Mouse (Mus musculus) bone marrow macrophage, adult 2 months (primary cell): Measurements from ENCODE around the gene Mtif3.

ENCODE experiments used
- CTCF ChIP-seq: IDR thresholded peaks from 2 replicates; pipeline ENCODE4 v1.5.1; 2012; ENCODE audit warnings: low read depth, mild to moderate bottlenecking, low read length, moderate library complexity
- POLR2A ChIP-seq: IDR thresholded peaks from 2 replicates; pipeline ENCODE4 v1.6.1; 2012; ENCODE audit warnings: mild to moderate bottlenecking, low read depth, low read length, borderline replicate concordance

GRCm38 (mm10) chr5:146963937-146964278 is 308 bp upstream of the Mtif3 start:
- TF ChIP-seq POLR2A (no peak), CTCF (no peak)
